Comparison of ENCODE assay signal across 15 mouse cellular contexts in genomic region chr3:126994149-126994548, GRCm38 (mm10).
A peak's percentile ranks its signal among the peaks of the same experiment; 100 is the strongest.
DNase-seq lines count a peak whose midpoint lies in the region; ATAC-seq and TF ChIP-seq lines count a peak whose summit lies in the region.
"Had no signal": no experiment of that assay in that cellular context is flagged by ENCODE, and none has a peak within 500 bp of the region (broad histone marks: within the 10 kb centered on the region; RNA-seq: fewer than 3 reads in every experiment).

No protein-coding gene starts in this region.

- H3K4me1 ChIP-seq in midbrain, embryonic 10.5 days, result peaks cover 49% of the 10 kb centered on the region
- peaks cover 31% of the 10 kb centered on the region for H3K4me1 ChIP-seq in midbrain, embryonic 15.5 days
- peaks cover 44% of the 10 kb centered on the region for H3K4me1 ChIP-seq in forebrain, embryonic 12.5 days
- peaks cover 22% of the 10 kb centered on the region for H3K4me1 ChIP-seq in hindbrain, embryonic 16.5 days (ENCODE audit: control insufficient read depth, insufficient read depth, low read depth, low read length)
- peaks cover 3% of the 10 kb centered on the region; the same call in 1 of the 2 replicates for H3K4me1 ChIP-seq in lung, adult 2 months (ENCODE audit: control insufficient read depth, insufficient read depth, low read length)
- peaks cover 24% of the 10 kb centered on the region for H3K4me1 ChIP-seq in embryonic facial prominence, embryonic 10.5 days

- no peak overlapping the region for H3K4me2 ChIP-seq in midbrain, embryonic 15.5 days
- peak overlapping the region; percentile 27 for H3K4me2 ChIP-seq in forebrain, embryonic 12.5 days
- H3K4me2 ChIP-seq in hindbrain, embryonic 16.5 days (ENCODE audit: low read length), result no peak overlapping the region
- H3K4me2 ChIP-seq: embryonic facial prominence, embryonic 12.5 days; limb, embryonic 15.5 days had no signal

- H3K9me3 ChIP-seq in midbrain, embryonic 10.5 days (replicated peaks), result no peaks in the 10 kb centered on the region
- H3K9me3 ChIP-seq in midbrain, embryonic 15.5 days, result no peaks in the 10 kb centered on the region
- H3K9me3 ChIP-seq in forebrain, embryonic 12.5 days, result no peaks in the 10 kb centered on the region
- H3K9me3 ChIP-seq in hindbrain, embryonic 16.5 days (ENCODE audit: control insufficient read depth, low read length), result no peaks in the 10 kb centered on the region
- no peaks in the 10 kb centered on the region for H3K9me3 ChIP-seq in embryonic facial prominence, embryonic 10.5 days
- H3K9me3 ChIP-seq: embryonic facial prominence, embryonic 12.5 days; limb, embryonic 15.5 days had no signal

- 0 out of 2 replicates have a peak overlapping the region, but pooled peaks have one; percentile 15 for H3K27ac ChIP-seq in midbrain, embryonic 10.5 days (replicated peaks)
- H3K27ac ChIP-seq in midbrain, embryonic 15.5 days, result no peak overlapping the region
- H3K27ac ChIP-seq in forebrain, embryonic 12.5 days, result peak overlapping the region; percentile 74
- H3K27ac ChIP-seq in hindbrain, embryonic 16.5 days (ENCODE audit: low read depth, low read length), result no peak overlapping the region
- H3K27ac ChIP-seq in embryonic facial prominence, embryonic 10.5 days (replicated peaks), result no peak overlapping the region
- H3K27ac ChIP-seq: embryonic facial prominence, embryonic 12.5 days; heart, adult 2 months; limb, embryonic 15.5 days had no signal

- ATAC-seq in midbrain, embryonic 15.5 days (replicated peaks), result no peak
- ATAC-seq in forebrain, embryonic 12.5 days (ENCODE audit: low FRiP score), result peak; percentile 22
- ATAC-seq in hindbrain, embryonic 16.5 days, result peak; percentile 22; the same call in 1 of the 2 replicates

- no peak overlapping the region for H3K9ac ChIP-seq in midbrain, embryonic 15.5 days
- no peak overlapping the region for H3K9ac ChIP-seq in forebrain, embryonic 12.5 days
- no peak overlapping the region for H3K9ac ChIP-seq in hindbrain, embryonic 16.5 days (ENCODE audit: low read depth, low read length)
- H3K9ac ChIP-seq: embryonic facial prominence, embryonic 12.5 days; limb, embryonic 15.5 days had no signal

- no peak for TF ChIP-seq POLR2A in lung, adult 2 months (IDR thresholded peaks at IDR 0.05; ENCODE audit: borderline replicate concordance, extremely low read depth, low read depth, low read length)

- DNase-seq in midbrain, embryonic 10.5 days (ENCODE audit: low spot score), result no peak
- DNase-seq in retina, postnatal 1 day, result peak; percentile 56
- no peak for DNase-seq in lung, adult 2 months
- no peak for DNase-seq in embryonic facial prominence, embryonic 10.5 days (ENCODE audit: low spot score)
- DNase-seq: cerebellum, adult 8-10 months; heart, adult 2 months; kidney, adult 18-20 months; kidney, postnatal 4 days; lung, adult 18-20 months; right cerebral cortex, adult 18-20 months had no signal

- WGBS in midbrain, embryonic 10.5 days, result 50% methylated on average over 7 of the region's 7 CpGs
- 22% methylated on average over 7 of the region's 7 CpGs for WGBS in midbrain, embryonic 15.5 days
- 18% methylated on average over 7 of the region's 7 CpGs for WGBS in forebrain, embryonic 12.5 days
- 24% methylated on average over 7 of the region's 7 CpGs for WGBS in hindbrain, embryonic 16.5 days
- WGBS in lung, adult 2 months, result 77% methylated on average over 7 of the region's 7 CpGs
- 47% methylated on average over 7 of the region's 7 CpGs for whole genome bisulfite sequencing in embryonic facial prominence, embryonic 10.5 days

- no peak for TF ChIP-seq CTCF in lung, adult 2 months (IDR thresholded peaks at IDR 0.05; ENCODE audit: insufficient read depth, low read length)

- H3K4me3 ChIP-seq in midbrain, embryonic 10.5 days, result no peak overlapping the region
- H3K4me3 ChIP-seq in midbrain, embryonic 15.5 days, result no peak overlapping the region
- no peak overlapping the region for H3K4me3 ChIP-seq in forebrain, embryonic 12.5 days (replicated peaks)
- H3K4me3 ChIP-seq in hindbrain, embryonic 16.5 days (ENCODE audit: low read length), result no peak overlapping the region
- H3K4me3 ChIP-seq in lung, adult 2 months (replicated peaks; ENCODE audit: extremely low read depth, low read depth, low read length), result no peak overlapping the region
- H3K4me3 ChIP-seq in embryonic facial prominence, embryonic 10.5 days, result no peak overlapping the region
- H3K4me3 ChIP-seq: embryonic facial prominence, embryonic 12.5 days; heart, adult 2 months; limb, embryonic 15.5 days had no signal

- no peaks in the 10 kb centered on the region for H3K36me3 ChIP-seq in midbrain, embryonic 10.5 days
- no peaks in the 10 kb centered on the region for H3K36me3 ChIP-seq in midbrain, embryonic 15.5 days (replicated peaks)
- H3K36me3 ChIP-seq in forebrain, embryonic 12.5 days (replicated peaks), result no peaks in the 10 kb centered on the region
- peaks cover 4% of the 10 kb centered on the region; the same call in 1 of the 2 replicates for H3K36me3 ChIP-seq in hindbrain, embryonic 16.5 days (ENCODE audit: control insufficient read depth, insufficient read depth, low read length)
- no peaks in the 10 kb centered on the region for H3K36me3 ChIP-seq in embryonic facial prominence, embryonic 10.5 days (replicated peaks)
- H3K36me3 ChIP-seq: embryonic facial prominence, embryonic 12.5 days; limb, embryonic 15.5 days had no signal

- H3K27me3 ChIP-seq in midbrain, embryonic 10.5 days (ENCODE audit: low read depth, poor library complexity, severe bottlenecking), result no peaks in the 10 kb centered on the region
- no peaks in the 10 kb centered on the region for H3K27me3 ChIP-seq in midbrain, embryonic 15.5 days (replicated peaks)
- H3K27me3 ChIP-seq in forebrain, embryonic 12.5 days, result no peaks in the 10 kb centered on the region
- no peaks in the 10 kb centered on the region for H3K27me3 ChIP-seq in hindbrain, embryonic 16.5 days (replicated peaks; ENCODE audit: control insufficient read depth, insufficient read depth, low read length)
- no peaks in the 10 kb centered on the region for H3K27me3 ChIP-seq in embryonic facial prominence, embryonic 10.5 days (replicated peaks; ENCODE audit: low read depth, poor library complexity, severe bottlenecking)
- H3K27me3 ChIP-seq: embryonic facial prominence, embryonic 12.5 days; limb, embryonic 15.5 days had no signal

Comparison
In these comparisons a context has a peak if more than half of its experiments do, and no peak if none do; other contexts are left out.
1. H3K27ac ChIP-seq: peak in midbrain, embryonic 10.5 days (single experiment) and forebrain, embryonic 12.5 days (single experiment); none in midbrain, embryonic 15.5 days (single experiment), hindbrain, embryonic 16.5 days (single experiment) and embryonic facial prominence, embryonic 10.5 days (single experiment).